Mouse (Mus musculus) embryonic fibroblast, embryonic 13.5 days (primary cell): ENCODE measurements around the gene Vps4a. TPM values are rescaled to one million over a fixed set of nuclear protein-coding genes. Genes with fewer than 3 reads are reported as not detected.
A peak's percentile ranks its signal among the peaks of the same experiment; 100 is the strongest.
"Not testable (repeated sequence)": the region's sequence is repeated elsewhere in the genome, so short reads cannot be mapped to it uniquely, and the experiment has no call there.

Source experiments
- H3K27ac ChIP-seq: 2 replicates; pipeline ENCODE4 v1.5.1; 2012; ENCODE audit warnings: low read length, control low read depth, inconsistent platforms; ENCODE audit not compliant: insufficient read depth
- H3K4me1 ChIP-seq: 2 replicates; pipeline ENCODE4 v1.6.1; 2011; ENCODE audit warnings: low read length; ENCODE audit not compliant: control insufficient read depth, insufficient read depth
- H3K4me3 ChIP-seq: 2 replicates; pipeline ENCODE4 v1.5.1; 2011; ENCODE audit warnings: mild to moderate bottlenecking, control low read depth, low read length; ENCODE audit not compliant: insufficient read depth
- CTCF ChIP-seq: IDR thresholded peaks from 2 replicates; pipeline ENCODE4 v1.5.1; 2011; ENCODE audit warnings: mild to moderate bottlenecking, control low read depth, low read length, moderate library complexity, borderline replicate concordance; ENCODE audit not compliant: insufficient read depth
- POLR2A ChIP-seq: IDR thresholded peaks from 2 replicates; pipeline ENCODE4 v1.6.1; 2011; ENCODE audit warnings: low read depth, mild to moderate bottlenecking, control low read depth, low read length, moderate library complexity
- polyA plus RNA-seq: library from polyadenylated mRNA; stranded (reverse); fragments of >200 nt; gene quantifications from 2 replicates; pipeline ENCODE4 v1.2.4, GENCODE M21; 2011; ENCODE audit warnings: low read depth; ENCODE audit not compliant: missing spikeins, insufficient read length

Gene Vps4a
- polyA plus RNA-seq, 1 experiment: 48.3 TPM

GRCm38 (mm10) chr8:107014915-107015314, 16.1 kb upstream of the Vps4a start:
- TF ChIP-seq CTCF: no peak
- TF ChIP-seq POLR2A: no peak
- Histone ChIP-seq H3K4me1 (no peaks in the 10 kb centered on the region), H3K4me3 (no peak overlapping the region), H3K27ac (no peak overlapping the region)

- H3K27ac ChIP-seq: no peak overlapping the region
- TF ChIP-seq CTCF: no peak
- no peak for TF ChIP-seq POLR2A
- H3K4me1 ChIP-seq: no peaks in the 10 kb centered on the region
- no peak overlapping the region for H3K4me3 ChIP-seq
These were observed 7.5 kb upstream of the Vps4a start for GRCm38 (mm10) chr8:107023479-107023878.

GRCm38 (mm10) chr8:107029310-107029709, 1.7 kb upstream of the Vps4a start:
- no peak for TF ChIP-seq CTCF
- TF ChIP-seq POLR2A: no peak
- H3K4me1 ChIP-seq: peaks cover 6% of the 10 kb centered on the region
- no peak overlapping the region for H3K27ac ChIP-seq
- H3K4me3 ChIP-seq: no peak overlapping the region

GRCm38 (mm10) chr8:107030058-107030457, 964 bp upstream of the Vps4a start:
- H3K4me3 ChIP-seq: no peak overlapping the region
- H3K4me1 ChIP-seq: peaks cover 6% of the 10 kb centered on the region
- H3K27ac ChIP-seq: no peak overlapping the region
- TF ChIP-seq CTCF (no peak), POLR2A (no peak)

- Histone ChIP-seq H3K4me1 (peaks cover 6% of the 10 kb centered on the region), H3K27ac (peak overlapping the region; percentile 50), H3K4me3 (peak overlapping the region; percentile 97)
- TF ChIP-seq CTCF (no peak), POLR2A (no peak)
These were observed 612 bp downstream of the Vps4a start for GRCm38 (mm10) chr8:107031577-107032090.

- H3K4me3 ChIP-seq, H3K4me1 ChIP-seq, H3K27ac ChIP-seq: not testable (repeated sequence)
These were observed 2.6 kb downstream of the Vps4a start for GRCm38 (mm10) chr8:107033609-107034008.

GRCm38 (mm10) chr8:107035641-107036040, 4.6 kb downstream of the Vps4a start:
- no peak overlapping the region for H3K27ac ChIP-seq
- TF ChIP-seq CTCF (no peak), POLR2A (no peak)
- H3K4me3 ChIP-seq: no peak overlapping the region
- peaks cover 6% of the 10 kb centered on the region for H3K4me1 ChIP-seq

GRCm38 (mm10) chr8:107036626-107037025, 5.6 kb downstream of the Vps4a start:
- no peak overlapping the region for H3K4me3 ChIP-seq
- H3K4me1 ChIP-seq: peaks cover 6% of the 10 kb centered on the region
- TF ChIP-seq CTCF (no peak), POLR2A (no peak)
- no peak overlapping the region for H3K27ac ChIP-seq

- Histone ChIP-seq H3K27ac (no peak overlapping the region), H3K4me3 (no peak overlapping the region), H3K4me1 (no peaks in the 10 kb centered on the region)
- TF ChIP-seq POLR2A (no peak), CTCF (no peak)
These were observed 9.6 kb downstream of the Vps4a start for GRCm38 (mm10) chr8:107040632-107041031.

- H3K27ac ChIP-seq: no peak overlapping the region
- TF ChIP-seq POLR2A (no peak), CTCF (no peak)
- H3K4me3 ChIP-seq: no peak overlapping the region
- no peaks in the 10 kb centered on the region for H3K4me1 ChIP-seq
These were observed 14.5 kb downstream of the Vps4a start for GRCm38 (mm10) chr8:107045478-107045877.

GRCm38 (mm10) chr8:107046976-107047375, 16.0 kb downstream of the Vps4a start:
- H3K4me3 ChIP-seq: no peak overlapping the region
- no peak overlapping the region for H3K27ac ChIP-seq
- H3K4me1 ChIP-seq: no peaks in the 10 kb centered on the region
- TF ChIP-seq POLR2A: no peak
- no peak for TF ChIP-seq CTCF
